Mouse (Mus musculus) frontal cortex, adult 2 months (tissue): ENCODE data around the gene Nr5a2. TPM values are rescaled to one million over a fixed set of nuclear protein-coding genes. Genes with fewer than 3 reads are reported as not detected.
A peak's percentile ranks its signal among the peaks of the same experiment; 100 is the strongest.

Experiments used
- DNase-seq, 2 experiments: peaks; one replicate each; pipeline ENCODE4 v3.0.0; 2022; ENCODE audit warnings: low spot score in 1 of 2; ENCODE audit errors: extremely low spot score in 1 of 2
- polyA plus RNA-seq: library from polyadenylated mRNA; depleted of rRNA; stranded (reverse); fragments of >200 nt; gene quantifications from 2 replicates; pipeline ENCODE4 v1.2.3, GENCODE M21; 2012

Gene Nr5a2
- polyA plus RNA-seq, 1 experiment, result 0.06 TPM

GRCm38 (mm10) chr1:136949323-136949741, 10.9 kb downstream of the Nr5a2 start:
- DNase-seq, result no peak

DNA sequence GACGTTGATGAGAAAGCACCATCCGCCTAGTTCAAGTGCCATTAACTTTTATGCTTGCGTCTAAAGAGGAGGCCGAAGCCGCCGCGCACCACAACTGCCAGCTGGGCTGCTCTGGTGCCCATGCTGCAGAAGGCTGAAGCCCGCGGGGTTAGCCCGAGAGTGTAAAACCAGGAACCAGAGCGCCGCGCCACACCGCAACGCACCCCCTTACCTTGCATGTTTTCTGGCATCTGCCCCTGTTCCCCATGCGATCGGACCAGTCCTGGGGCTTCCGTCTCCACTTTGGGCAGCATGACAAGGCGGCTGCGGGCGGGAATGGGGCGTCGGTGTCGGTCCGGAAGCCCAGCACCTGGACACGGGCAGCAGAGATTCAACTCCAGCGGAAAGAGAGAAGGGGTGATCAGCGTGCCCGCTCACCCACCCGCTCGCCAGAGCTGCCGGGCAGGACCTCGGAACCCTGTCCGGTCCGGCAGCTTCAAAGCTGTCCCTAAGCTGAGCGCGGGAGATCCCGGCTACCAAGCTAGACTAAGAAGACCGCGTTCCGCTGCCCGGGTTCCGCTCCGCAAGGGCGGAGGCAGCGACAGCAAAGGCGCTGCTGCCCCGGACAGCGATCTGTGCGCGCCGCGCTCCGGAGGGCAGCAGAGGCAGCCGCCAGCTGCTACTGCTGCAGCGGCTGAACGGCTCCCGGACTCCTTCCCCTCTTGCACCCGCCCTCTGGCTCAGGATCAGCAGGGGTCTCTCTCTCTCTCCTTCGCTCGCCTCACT, 11.6 kb downstream of the Nr5a2 start:
- no peak for DNase-seq

DNA sequence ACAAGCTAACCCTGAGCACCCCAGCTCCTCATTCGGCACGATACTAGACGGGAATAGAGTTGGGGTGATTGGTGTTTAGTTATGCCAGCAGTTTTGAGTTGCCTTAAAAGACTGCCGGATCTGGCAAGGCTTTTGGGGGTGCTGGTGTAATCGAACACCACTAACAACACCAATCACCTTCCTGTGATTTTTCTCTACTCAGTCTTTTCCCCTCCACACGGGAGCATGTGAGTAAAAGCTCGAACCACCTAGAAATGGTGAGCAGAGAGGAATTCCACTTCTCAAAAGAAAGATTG, 12.2 kb downstream of the Nr5a2 start:
- no peak for DNase-seq

DNA sequence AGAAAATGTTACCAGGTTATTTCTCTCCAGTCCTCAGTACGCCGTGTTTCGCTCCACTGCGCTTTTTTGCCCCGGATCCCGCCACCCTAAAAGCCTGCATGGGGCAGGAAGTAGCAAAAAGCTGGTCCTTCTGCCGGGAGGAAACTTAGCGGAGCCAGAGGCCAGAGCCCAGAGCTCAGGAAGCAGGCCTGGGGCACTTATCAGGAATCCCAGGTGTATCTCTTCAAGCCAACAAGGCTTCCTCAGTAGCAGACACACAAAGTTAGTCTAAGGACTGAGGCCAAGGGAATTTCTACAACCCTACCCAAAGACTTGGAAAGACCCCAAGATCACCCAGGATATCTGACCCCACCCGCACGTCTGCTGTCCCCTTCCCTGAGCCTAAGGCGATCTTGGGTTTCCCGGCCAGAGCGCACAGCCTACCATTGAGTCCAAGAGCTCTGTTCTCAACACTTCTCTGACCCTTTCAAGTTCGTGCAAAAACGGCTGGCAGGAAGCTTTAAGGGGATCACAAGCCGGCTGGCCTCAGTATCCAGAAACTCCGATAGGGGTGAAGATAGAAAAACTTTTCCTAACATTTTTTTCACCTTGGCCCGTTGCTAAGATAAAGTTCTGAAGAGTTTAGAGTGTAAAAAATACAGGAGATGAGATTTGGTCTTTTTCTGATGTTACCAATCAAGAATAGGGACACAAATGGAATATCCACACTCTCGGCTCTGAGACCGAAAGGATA, 12.7 kb downstream of the Nr5a2 start:
- no peak for DNase-seq

DNA sequence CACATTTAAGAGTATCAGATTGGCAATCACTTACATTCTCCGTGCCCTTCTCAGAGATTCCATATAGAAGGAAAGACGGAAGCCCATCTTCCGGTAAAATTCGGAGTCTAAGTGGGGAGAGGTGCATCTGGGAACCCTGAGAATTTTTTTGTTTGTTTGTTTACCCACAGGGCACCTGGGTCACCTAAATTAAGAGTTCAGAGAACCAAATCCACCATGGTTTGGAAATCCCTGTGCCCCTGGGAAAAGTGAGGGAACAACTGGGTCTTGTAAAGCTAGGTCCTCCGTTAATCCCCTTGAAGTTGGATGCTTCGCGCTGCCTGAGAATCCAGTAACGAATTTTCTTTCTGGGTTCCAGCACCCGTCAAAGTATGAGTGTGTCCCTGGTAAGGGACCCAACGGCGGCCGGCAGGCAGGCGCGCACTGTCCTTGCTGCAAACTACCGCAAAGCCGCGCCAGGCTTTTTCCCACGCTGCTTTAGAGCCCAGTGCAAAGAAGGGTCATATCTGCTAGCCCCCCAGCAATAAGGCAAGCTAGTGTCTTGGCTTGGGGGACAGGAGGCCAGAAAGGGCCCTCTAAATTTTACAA, 13.3 kb downstream of the Nr5a2 start:
- DNase-seq, result no peak

GRCm38 (mm10) chr1:136946404-136946803, 13.8 kb downstream of the Nr5a2 start:
- DNase-seq, result no peak

GRCm38 (mm10) chr1:136945876-136946275, 14.4 kb downstream of the Nr5a2 start:
- DNase-seq, result no peak

GRCm38 (mm10) chr1:136945426-136945825, 14.8 kb downstream of the Nr5a2 start:
- no peak for DNase-seq

DNA sequence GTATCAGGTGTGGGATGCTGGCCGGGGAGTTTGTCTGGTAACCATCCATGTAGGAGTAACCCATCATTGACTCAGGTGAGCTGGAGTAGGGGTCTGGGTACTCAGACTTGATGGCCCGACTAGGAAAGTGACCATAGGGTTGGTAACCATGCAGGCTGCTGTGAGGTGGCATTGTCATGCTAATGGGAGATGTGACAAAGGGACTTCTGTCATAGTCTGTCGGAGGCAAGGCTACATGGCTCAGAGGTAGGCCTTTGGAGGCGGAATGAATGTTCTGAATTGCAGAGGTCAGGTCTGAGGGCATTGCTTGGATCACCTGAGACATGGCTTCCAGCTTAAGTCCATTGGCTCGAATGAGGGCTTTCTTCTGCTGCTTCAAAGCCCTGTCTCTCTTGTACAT, 19.6 kb downstream of the Nr5a2 start:
- DNase-seq, result no peak

GRCm38 (mm10) chr1:136939220-136939619, 21.0 kb downstream of the Nr5a2 start:
- DNase-seq, result no peak

- DNase-seq, result no peak
Observed at GRCm38 (mm10) chr1:136935960-136936324, 24.3 kb downstream of the Nr5a2 start.

- no peak for DNase-seq
Observed at GRCm38 (mm10) chr1:136935316-136935959, 24.8 kb downstream of the Nr5a2 start.

- DNase-seq, result no peak
Observed at GRCm38 (mm10) chr1:136934051-136934450, 26.2 kb downstream of the Nr5a2 start.

DNA sequence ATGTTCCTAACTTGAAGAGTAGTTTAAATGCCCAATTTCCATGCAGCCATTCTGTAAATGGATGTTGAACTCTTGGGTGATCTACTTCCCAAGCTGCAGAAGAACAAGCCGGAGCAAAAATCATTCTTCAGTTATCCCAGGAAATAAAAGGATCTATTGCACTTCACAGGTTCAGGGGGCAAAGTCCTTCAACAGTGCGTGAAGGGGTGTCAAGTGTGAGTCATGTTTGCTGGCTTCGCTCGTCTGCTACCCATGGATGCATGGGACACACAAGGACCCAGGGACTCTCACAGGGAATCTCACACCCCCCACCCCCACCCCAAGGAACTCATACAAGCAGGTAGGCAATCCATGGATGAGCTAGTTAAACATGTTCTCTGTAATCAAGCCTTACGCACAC, 29.2 kb downstream of the Nr5a2 start:
- no peak for DNase-seq

DNA sequence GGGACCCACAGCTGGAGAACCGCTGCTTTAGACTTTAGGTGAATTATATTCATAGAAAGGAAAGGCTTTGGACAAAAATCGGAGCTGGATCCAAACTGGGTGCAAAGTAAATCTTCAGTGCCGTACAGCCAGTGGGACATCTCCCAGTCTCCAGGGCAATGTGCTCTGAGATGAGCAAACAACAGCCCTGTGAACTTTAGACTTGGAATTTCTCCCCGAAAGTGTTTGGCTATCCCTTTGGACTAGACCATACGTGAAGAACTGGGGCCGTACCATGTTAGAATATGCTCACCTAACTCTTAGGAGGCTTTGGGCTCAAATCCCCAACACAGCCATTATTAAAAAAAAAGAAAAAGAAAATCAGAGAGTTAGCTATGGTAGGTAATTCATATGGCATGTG, 30.5 kb downstream of the Nr5a2 start:
- no peak for DNase-seq

GRCm38 (mm10) chr1:136927428-136927827, 32.8 kb downstream of the Nr5a2 start:
- no peak for DNase-seq

DNA sequence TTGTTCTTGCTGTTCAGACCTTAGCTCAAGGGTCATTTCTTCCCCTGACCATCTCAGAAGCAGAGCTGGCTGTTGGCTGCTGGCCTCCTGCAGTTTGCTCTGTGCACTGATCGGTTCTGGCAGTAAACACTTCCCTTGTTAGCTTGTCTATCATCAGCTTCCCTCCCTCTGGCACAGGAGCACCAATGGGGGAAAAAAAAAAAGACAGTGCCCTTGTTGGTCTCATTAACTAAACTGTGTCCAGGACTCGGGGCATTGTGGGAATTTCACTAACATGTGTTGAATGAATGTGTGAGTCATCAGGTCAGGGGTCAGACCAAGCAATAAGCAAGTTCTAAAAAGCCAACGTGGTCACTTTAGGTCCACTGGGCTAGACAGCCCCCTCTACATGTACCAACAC, 34.2 kb downstream of the Nr5a2 start:
- no peak for DNase-seq

- DNase-seq, result no peak
Observed at GRCm38 (mm10) chr1:136920089-136920488, 40.2 kb downstream of the Nr5a2 start.

GRCm38 (mm10) chr1:136918791-136919190, 41.5 kb downstream of the Nr5a2 start:
- no peak for DNase-seq

GRCm38 (mm10) chr1:136915438-136915837, 44.8 kb downstream of the Nr5a2 start:
- DNase-seq, result peak in 1 of 2 experiments; percentile 46

DNA sequence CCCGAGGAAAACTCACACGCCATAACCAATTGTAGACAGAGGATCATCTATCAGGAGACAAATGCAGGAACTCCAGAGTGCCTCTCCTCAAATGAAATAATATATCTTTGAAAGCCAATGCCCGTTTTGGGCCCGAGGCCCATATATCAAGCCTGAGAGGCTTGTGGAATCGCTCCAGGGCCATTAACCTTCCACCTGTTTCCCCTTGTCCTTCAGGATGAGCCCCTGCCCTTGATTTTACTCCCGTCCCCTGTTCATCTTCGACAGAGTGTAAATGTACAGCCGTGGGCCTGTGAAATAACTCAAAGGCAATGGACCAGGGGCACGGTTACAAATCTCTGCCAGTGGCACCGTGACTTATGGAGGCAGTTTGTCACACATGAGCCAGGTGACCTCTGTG, 48.3 kb downstream of the Nr5a2 start:
- DNase-seq, result no peak

DNA sequence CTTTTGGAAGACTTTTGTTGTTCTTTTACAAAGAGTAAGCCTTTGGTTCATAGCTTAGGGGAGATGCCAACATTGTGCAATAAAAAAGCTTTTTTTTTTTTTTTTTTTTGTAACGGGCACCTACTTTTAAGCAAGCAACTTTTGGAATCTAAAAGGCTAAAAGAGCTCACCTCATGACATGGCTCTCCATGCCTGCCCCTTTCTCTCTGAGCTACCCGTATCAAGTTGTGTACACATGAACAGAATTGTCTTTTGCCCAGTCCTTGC, 48.7 kb downstream of the Nr5a2 start:
- no peak for DNase-seq
